Mouse (Mus musculus) lung, adult 2 months (tissue): Measurements from ENCODE around the gene Arnt2.

Experiments
- CTCF ChIP-seq: fragments of 200-500 bp; IDR thresholded peaks from 2 replicates; pipeline ENCODE4 v1.5.1; 2011; ENCODE audit warnings: mild to moderate bottlenecking, low read length, control low read depth; ENCODE audit not compliant: insufficient read depth
- POLR2A ChIP-seq: fragments of 200-500 bp; IDR thresholded peaks from 2 replicates; pipeline ENCODE4 v1.6.1; 2011; ENCODE audit warnings: low read depth, mild to moderate bottlenecking, control low read depth, low read length, borderline replicate concordance; ENCODE audit errors: extremely low read depth

- TF ChIP-seq CTCF: no peak
- no peak for TF ChIP-seq POLR2A
These were observed 12.7 kb downstream of the Arnt2 start for GRCm38 (mm10) chr7:84397320-84397719.
